Mouse (Mus musculus): ENCODE data around the gene Micu1.
"Not testable (repeated sequence)": the region's sequence is repeated elsewhere in the genome, so short reads cannot be mapped to it uniquely, and the experiment has no call there.

The Micu1 gene

DNA sequence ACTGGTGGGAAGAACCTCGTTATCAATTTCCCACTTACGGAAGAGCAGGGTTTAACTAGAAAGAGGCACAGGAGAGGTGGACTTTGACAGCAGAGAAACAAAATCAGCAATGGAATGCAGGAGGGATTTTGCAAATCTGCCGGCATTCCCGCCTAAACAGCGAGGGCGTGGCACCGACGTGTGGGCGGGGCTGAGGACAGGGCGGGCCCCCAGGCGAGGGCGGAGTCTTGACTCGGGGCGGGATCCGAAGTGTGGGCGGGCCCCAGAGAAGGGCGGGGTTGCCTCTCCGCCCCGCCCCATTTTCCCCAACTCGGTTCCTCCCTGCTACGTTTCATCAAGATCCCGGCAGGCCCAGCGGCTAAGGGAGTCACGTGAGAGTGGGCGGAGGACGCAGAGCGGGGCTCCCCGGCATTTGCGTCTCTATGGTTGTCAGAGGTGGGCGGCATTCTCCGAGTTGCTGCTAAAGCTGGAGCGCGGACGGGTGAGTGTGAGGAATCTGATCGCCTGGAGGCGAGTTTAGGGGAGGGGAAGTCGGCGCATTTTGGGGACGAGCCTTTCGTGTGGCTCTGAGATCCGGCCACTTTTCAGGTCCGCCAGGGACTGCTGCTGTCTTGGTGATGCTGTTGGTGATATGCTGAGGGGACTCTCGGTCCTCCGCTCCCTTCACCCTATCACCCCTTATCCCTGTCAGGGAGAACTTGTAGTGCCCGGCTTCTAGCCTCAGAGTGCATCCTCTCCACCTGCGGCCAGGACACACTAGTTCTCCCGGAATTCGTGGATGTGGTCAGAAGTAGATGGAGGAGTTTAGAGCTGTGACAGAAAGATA lies at the start of gene Micu1:
Gene Micu1 (plus strand): TSS at position 271 of the 826 bp plus-strand sequence.
- peak; percentile 96 for DNase-seq

DNA sequence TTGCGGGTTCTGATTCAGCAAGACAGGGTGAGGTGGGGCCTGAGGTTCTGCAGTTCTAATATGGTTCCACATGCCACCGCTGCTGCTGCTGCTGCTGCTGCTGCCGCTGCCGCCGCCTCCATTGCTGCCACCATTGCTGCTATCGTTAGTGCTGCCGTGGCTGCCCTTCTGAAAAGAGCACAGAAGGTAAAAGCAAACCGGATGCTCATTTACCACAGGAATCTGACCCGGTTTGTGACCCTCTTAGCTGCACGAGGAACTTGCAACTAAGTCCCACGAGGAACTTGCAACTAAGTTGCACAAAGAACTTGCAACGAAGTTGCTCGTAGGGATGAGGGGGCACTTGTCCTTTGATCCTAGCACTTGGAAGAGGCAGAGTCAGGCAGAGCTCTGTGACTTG lies 45.5 kb upstream of the Micu1 start:
- DNase-seq: no peak

- no peak for DNase-seq
Measured at GRCm38 (mm10) chr10:59664765-59665164, 37.5 kb upstream of the Micu1 start.

- no peak for DNase-seq
Measured at GRCm38 (mm10) chr10:59665503-59666291, 36.6 kb upstream of the Micu1 start.

GRCm38 (mm10) chr10:59667377-59667776 lies 34.9 kb upstream of the Micu1 start:
- peak; percentile 62 for DNase-seq

DNA sequence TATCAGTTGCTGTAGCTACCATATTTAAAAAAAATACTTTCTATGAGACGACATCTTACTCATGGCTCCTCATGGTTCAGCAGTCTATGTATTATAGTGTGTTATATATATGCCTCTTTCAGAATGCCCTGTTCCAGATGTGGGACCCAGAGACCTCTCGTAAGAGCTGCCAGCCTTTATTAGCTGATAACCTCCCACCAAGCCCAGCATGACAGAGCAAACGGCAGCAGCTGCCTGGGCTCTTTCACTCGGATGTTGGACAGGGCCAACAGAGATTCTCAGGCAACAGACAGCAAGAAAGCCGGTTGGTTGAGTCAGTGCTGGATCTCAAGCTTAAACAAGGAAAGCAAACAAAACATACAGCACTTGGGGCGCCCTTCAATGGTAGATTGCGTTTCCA lies 33.8 kb upstream of the Micu1 start:
- no peak for DNase-seq

DNA sequence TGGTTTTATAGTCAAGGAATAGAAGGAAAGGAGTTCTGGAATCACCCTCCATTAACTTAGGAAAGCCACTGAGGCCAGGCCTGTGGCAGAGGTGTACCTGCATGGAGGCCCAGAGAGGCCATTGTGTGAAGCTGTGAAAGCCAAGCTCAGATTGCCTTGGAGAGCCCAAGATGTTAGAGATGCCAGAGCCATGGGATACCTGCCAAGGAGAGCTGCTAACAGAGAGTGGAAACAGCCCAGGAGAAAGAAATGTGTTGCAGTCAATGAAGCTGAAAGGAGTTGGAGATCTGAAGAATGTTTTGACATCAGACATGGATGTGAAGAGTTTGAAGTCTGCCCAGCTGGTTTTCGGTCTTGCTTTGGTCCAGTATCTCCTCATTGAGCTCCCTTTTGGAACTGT lies 24.4 kb upstream of the Micu1 start:
- DNase-seq: peak; percentile 21

DNA sequence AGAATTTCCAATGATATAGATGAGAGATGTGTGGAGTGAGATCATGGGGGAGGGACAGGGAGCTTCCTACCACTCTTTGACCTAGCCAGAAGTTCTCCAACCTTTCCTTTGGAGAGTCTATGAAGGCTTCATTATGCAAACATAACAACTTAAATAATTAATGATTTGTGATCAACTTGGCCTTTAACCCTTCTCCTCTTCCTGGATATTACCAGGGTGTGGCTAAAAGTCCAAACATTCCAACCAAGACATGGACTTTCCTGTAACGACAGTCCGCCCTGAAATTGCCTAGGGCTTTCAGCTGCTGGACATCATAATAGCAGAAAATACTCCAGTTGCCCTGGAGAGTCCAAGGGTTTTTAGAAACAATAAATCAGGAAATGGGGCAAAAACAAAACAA lies 23.1 kb upstream of the Micu1 start:
- DNase-seq: no peak

GRCm38 (mm10) chr10:59685586-59685985 lies 16.7 kb upstream of the Micu1 start:
- DNase-seq: not testable (repeated sequence)

DNA sequence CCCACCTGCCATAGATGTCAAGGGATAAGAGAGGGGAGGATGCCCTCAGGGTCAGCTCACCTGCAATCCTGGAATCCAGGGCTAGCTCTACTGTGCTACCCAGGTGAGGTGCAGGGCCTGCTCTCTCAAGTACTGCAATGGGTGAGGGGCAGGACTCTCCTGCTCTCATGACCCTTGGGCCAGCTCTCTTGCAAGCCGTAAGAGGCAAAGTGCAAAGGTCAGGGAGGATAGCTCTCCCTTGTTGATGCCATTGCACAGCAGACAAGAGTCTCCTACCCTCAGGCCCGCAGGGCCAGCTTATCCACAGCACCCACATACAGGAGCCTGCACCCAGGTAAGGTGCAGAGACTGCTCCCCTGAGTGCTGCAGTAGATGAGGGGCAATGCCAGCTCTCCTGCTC lies 15.2 kb upstream of the Micu1 start:
- DNase-seq: no peak

DNA sequence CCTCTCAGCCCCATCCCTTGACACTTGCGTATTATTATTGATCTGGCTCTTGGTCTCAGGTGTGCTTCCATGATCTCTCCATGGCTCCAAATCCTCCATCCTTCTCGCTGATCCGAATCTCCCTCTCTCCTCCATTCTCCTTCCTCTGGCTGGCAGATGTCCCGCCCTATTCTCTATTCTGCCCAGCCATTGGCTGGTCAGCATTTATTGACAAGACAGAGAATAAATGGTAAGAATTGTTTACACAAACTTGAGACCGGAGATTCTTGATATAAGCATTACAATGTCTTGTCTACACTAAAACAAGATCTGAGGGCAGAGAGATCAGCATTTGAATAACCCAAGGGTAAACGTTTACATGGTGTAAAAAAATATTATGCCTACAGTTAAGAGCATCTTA lies 12.4 kb upstream of the Micu1 start:
- no peak for DNase-seq

DNA sequence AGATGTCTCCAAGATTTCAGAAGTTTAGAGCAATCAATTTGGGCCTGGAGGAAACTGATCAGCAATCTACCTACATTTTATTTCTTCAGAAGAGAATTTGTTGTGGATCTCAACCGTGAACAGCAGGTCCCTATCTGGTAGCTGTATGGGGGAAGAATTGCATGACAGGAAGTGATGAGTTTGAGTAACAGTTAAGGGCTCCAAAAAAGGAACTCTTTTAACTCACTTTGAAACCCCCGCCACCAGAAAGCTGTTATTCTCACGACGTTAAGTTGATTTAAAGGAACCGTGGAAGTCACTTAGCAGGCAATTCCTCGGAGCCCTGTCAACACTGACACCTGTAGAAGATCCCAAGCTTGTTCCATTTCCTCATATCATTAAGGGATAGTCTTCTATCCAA lies 9.8 kb upstream of the Micu1 start:
- DNase-seq: no peak

GRCm38 (mm10) chr10:59694104-59694503 lies 8.2 kb upstream of the Micu1 start:
- DNase-seq: no peak

DNA sequence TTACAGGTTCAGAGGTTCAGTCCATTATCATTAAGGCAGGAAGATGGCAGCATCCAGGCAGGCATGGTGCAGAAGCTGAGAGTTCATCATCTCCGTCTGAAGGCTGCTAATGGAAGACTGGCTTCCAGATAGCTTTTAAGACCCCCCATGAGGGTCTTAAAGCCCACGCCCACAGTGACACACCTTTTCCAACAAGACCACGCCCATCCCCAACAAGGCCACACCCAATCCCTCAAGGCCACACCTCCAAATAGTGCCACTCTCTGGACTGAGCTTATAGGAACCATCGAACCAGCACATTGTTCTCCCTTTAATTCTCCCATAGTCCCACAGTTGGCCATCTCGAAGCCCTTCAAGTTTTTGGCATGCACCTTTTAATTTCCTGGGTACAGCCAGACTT lies 2.8 kb upstream of the Micu1 start:
- DNase-seq: no peak

- DNase-seq: no peak
Measured at GRCm38 (mm10) chr10:59701805-59702204, 472 bp upstream of the Micu1 start.

DNA sequence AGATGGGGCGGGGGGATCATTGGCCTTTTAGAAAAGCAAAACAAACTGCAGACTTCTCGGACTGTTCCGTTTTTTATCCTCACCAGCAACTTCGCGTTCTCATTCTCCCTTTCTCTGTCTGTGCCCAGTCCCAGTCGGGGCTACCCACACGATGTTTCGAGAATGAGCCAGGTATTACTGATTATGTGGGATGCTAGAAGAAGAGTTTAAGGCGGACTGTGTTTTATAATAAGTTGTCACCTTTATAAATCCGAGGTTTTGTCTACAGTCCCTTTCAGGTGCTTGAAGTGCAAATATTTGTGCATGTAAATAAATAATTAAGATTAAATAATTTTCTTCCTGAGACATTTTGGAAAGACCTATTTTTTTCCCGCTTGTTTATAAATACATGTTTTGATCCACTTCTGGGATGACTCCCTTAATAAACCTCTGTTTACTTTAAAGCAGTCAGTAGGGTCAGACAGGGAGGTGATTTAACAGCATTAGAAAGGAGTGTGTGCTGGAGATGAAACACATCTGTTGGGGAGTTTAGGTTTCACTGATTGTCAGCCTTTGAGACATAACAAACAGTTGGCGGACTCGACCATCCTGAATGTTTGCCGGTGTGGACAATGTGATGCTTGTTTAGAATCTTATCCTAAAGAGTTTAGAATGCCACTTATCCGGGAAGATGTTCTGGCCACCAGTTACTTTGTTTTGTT lies 933 bp downstream of the Micu1 start:
- DNase-seq: no peak

DNA sequence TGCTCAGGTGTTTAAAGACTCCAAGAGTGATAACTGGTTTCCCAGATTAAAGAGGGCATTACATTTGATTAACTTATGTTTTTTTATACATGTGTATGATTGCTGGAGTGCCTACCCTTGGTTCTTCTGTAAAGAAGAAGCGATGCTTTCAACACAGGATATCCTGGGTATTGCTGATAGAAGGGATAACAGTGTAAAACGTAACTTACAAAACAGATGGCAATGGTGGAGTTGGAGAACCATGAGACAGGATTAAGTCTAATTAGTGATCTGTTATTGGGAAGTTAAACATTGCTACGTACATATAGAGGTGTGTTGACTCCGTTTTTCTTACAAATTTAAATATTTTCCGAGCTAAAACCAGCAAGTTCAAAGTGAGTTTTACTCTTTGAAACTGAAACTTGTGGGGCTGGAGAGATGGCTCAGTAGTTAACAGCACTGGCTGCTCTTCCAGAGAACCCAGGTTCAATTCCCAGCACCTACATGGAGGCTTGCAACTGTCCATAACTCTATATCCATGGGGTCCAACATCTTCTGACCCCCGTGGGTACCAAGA lies 4.8 kb downstream of the Micu1 start:
- DNase-seq: no peak

DNA sequence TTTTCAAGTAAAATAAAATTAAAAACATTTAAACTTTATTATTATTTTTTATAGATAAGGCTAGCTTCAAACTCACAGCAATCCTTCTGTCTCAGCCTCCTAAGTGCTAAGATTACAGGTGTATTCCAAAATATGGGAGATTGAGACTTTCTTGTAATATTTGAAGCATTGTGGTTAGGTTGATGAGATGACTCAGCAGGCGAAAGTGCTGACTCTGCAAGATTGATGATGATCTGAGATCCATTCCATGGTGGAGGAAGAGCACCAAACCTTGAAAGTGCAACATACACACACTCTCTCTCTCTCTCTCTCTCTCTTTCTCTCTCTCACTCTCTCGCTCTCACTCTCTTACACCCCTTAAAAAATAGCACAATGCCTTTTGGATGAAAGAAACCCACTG lies 5.3 kb downstream of the Micu1 start:
- DNase-seq: no peak

DNA sequence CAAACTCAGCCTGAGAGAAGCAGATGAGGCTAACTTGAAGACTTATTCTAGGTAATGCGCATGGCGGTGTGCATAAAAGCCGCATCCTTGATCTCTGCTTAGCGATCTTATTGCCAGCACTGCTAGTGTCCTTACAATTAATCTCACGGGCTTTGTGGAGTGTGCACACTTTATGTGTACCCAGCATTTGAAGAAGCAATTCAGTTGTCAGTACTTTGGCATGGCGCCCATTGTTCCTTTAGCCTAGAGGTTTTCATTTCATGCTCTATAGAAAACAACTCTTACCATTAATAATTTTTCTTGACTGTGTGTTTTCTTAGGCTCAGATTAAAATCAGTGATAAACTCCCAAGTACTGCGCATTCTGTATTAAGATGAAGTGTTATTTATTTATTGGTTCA lies 7.0 kb downstream of the Micu1 start:
- DNase-seq: no peak

- DNase-seq: no peak
Measured at GRCm38 (mm10) chr10:59710246-59710645, 8.0 kb downstream of the Micu1 start.

- no peak for DNase-seq
Measured at GRCm38 (mm10) chr10:59712062-59712461, 9.8 kb downstream of the Micu1 start.

DNA sequence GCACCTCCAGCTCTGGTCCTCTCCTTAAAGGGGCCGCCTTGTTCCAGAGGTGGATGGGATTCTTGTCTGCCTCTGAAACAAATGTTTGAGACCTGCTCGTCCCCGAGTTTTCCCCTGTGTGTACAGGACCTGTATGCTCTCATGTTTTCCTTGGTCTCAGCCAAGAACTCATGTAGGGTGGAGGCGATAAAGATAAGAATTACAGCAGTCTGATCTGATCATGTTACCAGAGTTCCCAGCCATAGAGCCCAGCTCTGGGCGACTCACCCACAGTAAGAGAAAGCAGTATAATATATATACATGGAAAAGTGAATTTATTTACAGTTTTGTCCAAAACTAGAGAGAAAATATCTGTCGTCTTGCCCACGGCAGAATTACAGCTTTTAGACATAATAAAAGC lies 17.7 kb downstream of the Micu1 start:
- DNase-seq: no peak

GRCm38 (mm10) chr10:59721555-59721954 lies 19.3 kb downstream of the Micu1 start:
- DNase-seq: no peak
